Mouse (Mus musculus) E14TG2a.4 (cell line): Measurements from ENCODE around the gene Spg11.

Source experiments
- CTCF ChIP-seq: conservative IDR thresholded peaks from 2 replicates; pipeline ENCODE4 v1.5.1; 2014; ENCODE audit warnings: low read length
- NANOG ChIP-seq: IDR thresholded peaks from 2 replicates; pipeline ENCODE4 v1.6.1; 2014; ENCODE audit warnings: borderline replicate concordance, low read length, mixed read lengths
- POU5F1 ChIP-seq: IDR thresholded peaks from 2 replicates; pipeline ENCODE4 v1.6.1; 2014; ENCODE audit warnings: low read length, borderline replicate concordance

DNA sequence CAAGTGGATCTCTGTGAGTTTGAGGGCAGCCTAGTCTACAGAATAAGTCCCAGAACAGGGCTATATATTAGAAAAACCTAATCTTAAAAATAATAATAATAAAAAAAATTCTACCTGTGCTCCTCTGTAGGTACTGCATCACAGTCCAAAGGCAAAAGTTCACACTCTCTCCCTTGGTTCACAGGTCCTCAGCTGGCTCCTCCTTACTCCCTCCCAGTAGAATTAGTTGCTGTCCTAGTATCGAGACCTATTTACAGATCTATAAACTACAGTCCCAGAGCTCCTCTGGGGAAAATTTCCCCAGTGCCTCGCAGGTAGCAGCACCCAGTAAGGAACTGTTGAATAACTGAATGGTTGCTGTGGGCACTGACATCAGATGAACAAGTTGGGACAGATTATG lies 22.6 kb upstream of the Spg11 start:
- no peak for TF ChIP-seq CTCF
- no peak for TF ChIP-seq NANOG
- no peak for TF ChIP-seq POU5F1
